Mouse (Mus musculus): ENCODE results near the gene Zfp612.

Gene Zfp612

DNA sequence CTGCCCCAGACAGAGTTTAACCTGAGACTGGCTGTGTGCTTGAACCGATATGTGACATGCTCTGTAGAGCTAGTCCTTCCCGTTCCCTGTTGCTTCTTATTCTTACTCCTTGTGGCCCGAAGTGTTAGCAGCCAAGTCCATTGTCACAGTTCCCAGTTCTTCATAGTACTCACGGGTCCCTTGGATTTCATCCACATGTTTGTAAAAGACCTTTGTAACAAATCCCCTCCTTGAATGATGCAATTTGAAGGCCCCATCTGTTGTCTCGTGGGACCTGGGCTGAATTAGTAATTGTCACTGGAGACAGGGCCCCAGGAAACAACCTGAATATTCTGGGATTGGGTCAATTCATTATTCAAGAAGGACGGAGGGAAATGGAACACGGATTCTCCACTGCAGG lies 56.0 kb downstream of the Zfp612 start:
- DNase-seq, result no peak

DNA sequence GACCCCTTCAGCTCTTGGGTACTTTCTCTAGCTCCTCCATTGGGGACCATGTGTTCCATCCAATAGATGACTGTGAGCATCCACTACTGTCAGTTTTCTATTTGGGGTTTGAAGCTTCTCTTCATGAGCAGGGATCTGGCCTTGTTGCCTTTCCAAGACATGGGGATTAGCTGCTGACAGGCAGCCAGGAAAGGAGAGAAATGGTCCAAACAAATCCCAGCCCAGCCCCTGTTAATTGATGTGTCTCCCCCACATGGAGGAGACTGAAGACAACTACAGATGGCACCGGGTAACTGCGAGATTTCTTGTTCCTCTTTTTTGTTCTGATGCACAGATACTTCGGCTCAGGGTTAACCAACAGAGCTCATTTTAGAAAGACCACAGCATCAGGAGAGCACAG lies 60.6 kb downstream of the Zfp612 start:
- DNase-seq, result no peak

DNA sequence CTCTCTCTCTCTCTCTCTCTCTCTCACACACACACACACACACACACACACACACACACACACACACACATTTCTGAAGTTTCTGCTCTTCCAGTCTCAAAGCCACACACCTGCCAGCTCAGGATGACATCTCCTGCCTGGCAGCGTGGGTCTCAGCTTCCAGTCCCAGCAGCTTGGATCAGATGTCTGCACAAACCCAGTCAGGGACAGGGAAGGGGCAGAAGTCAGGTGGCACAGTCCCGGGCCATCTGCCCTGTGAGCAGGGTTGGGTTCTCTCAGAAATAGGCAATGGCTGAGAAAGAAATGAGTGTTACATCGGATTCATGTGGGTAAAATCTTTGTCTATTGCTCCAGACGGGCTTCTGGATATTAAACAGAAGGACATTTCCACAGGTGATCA lies 61.2 kb downstream of the Zfp612 start:
- no peak for DNase-seq

All from B cell, adult 2 months (primary cell).